Mouse (Mus musculus) limb, embryonic 10.5 days (tissue): ENCODE measurements around the gene Ksr2. TPM values are rescaled to one million over a fixed set of nuclear protein-coding genes. Genes with fewer than 3 reads are reported as not detected.
A peak's percentile ranks its signal among the peaks of the same experiment; 100 is the strongest.

Experiments
- DNase-seq: peaks from one replicate; pipeline ENCODE4 v3.0.0-alpha.2; 2017; ENCODE audit warnings: low spot score
- H3K27ac ChIP-seq: fragments of 300-500 bp; sonication (generic); 2 replicates; pipeline ENCODE4 v1.5.1; 2016; ENCODE audit warnings: mild to moderate bottlenecking
- H3K27me3 ChIP-seq: fragments of 300-500 bp; sonication (generic); 2 replicates; pipeline ENCODE4 v1.6.1; 2016; ENCODE audit warnings: low read depth, mild to moderate bottlenecking; ENCODE audit not compliant: poor library complexity, severe bottlenecking
- H3K36me3 ChIP-seq: fragments of 300-500 bp; sonication (generic); 2 replicates; pipeline ENCODE4 v1.6.1; 2016; ENCODE audit warnings: mild to moderate bottlenecking, moderate library complexity
- H3K4me1 ChIP-seq: fragments of 300-500 bp; sonication (generic); 2 replicates; pipeline ENCODE4 v1.6.1; 2016
- H3K4me3 ChIP-seq: fragments of 300-500 bp; sonication (generic); 2 replicates; pipeline ENCODE4 v1.5.1; 2016; ENCODE audit warnings: mild to moderate bottlenecking, moderate library complexity
- H3K9me3 ChIP-seq: fragments of 300-500 bp; sonication (generic); replicated peaks from 2 replicates; pipeline ENCODE4 v1.6.1; 2016; ENCODE audit warnings: mild to moderate bottlenecking
- WGBS: fragments of 180-500 bp; shearing (Covaris S2); methylation state at CpG from one replicate; pipeline ENCODE4 v1.1.7; 2016; 5-methylcytosine and 5-hydroxymethylcytosine counted together
- polyA plus RNA-seq: library from polyadenylated mRNA; unstranded; fragments of >200 nt; fragmentation: Nextera tagmentation; extraction: Ambion mirVana; gene quantifications from 2 replicates; pipeline ENCODE4 v1.2.1, GENCODE M21; 2016

Gene Ksr2
- polyA plus RNA-seq, 1 experiment from 2014 or later: not detected

DNA sequence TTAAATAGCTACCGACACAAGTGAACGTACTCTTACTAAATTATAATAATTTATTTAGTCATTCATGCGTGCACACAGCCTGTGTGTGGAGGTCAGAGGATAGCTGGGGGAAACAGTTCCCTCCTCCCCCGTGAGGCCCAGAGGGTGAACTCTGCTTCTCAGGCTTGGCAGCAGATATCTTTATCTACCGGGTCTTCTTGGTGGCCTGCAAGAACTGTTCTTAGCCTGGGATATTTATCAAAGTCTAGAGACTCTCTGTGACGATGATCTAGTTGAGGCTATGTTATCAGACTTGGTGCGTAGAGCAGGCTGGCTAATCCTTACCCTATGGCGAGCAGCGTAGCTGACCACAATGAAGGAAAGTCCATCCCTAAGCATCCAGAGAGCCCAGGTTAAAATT, 45.1 kb downstream of the Ksr2 start:
- Histone ChIP-seq H3K36me3 (no peaks in the 10 kb centered on the region), H3K4me3 (no peak overlapping the region), H3K27me3 (no peaks in the 10 kb centered on the region), H3K4me1 (0 out of 2 replicates have a peak, but pooled peaks cover 6% of the 10 kb centered on the region), H3K27ac (no peak overlapping the region), H3K9me3 (no peaks in the 10 kb centered on the region; the same call in 1 of the 2 replicates)
- 88% methylated on average over 9 of the region's 9 CpGs for WGBS
- no peak for DNase-seq

GRCm38 (mm10) chr5:117460261-117460660, 46.5 kb downstream of the Ksr2 start:
- no peak overlapping the region for H3K4me3 ChIP-seq
- H3K27ac ChIP-seq: no peak overlapping the region
- DNase-seq: no peak
- 94% methylated on average over 14 of the region's 14 CpGs for WGBS
- 0 out of 2 replicates have a peak, but pooled peaks cover 6% of the 10 kb centered on the region for H3K4me1 ChIP-seq
- no peaks in the 10 kb centered on the region; the same call in 1 of the 2 replicates for H3K9me3 ChIP-seq
- H3K36me3 ChIP-seq: no peaks in the 10 kb centered on the region
- H3K27me3 ChIP-seq: no peaks in the 10 kb centered on the region

GRCm38 (mm10) chr5:117467052-117467451, 53.3 kb downstream of the Ksr2 start:
- DNase-seq: no peak
- no peaks in the 10 kb centered on the region for H3K36me3 ChIP-seq
- H3K9me3 ChIP-seq: no peaks in the 10 kb centered on the region; the same call in 1 of the 2 replicates
- no peak overlapping the region for H3K4me3 ChIP-seq
- H3K27ac ChIP-seq: no peak overlapping the region
- no peaks in the 10 kb centered on the region for H3K27me3 ChIP-seq
- 86% methylated on average over 12 of the region's 12 CpGs for WGBS
- no peaks in the 10 kb centered on the region for H3K4me1 ChIP-seq

- 91% methylated on average over 4 of the region's 4 CpGs for WGBS
These were observed 55.2 kb downstream of the Ksr2 start for GRCm38 (mm10) chr5:117468961-117469360.

GRCm38 (mm10) chr5:117469572-117469971, 55.8 kb downstream of the Ksr2 start:
- no peaks in the 10 kb centered on the region for H3K36me3 ChIP-seq
- no peak overlapping the region for H3K27ac ChIP-seq
- DNase-seq: no peak
- H3K4me3 ChIP-seq: no peak overlapping the region
- no peaks in the 10 kb centered on the region for H3K27me3 ChIP-seq
- no peaks in the 10 kb centered on the region for H3K4me1 ChIP-seq
- WGBS: 89% methylated on average over 8 of the region's 8 CpGs
- H3K9me3 ChIP-seq: no peaks in the 10 kb centered on the region

More at GRCm38 (mm10) chr5:117468961-117469360, 55.2 kb downstream of the Ksr2 start:
- H3K9me3 ChIP-seq: no peaks in the 10 kb centered on the region
- no peak overlapping the region for H3K27ac ChIP-seq
- no peaks in the 10 kb centered on the region for H3K36me3 ChIP-seq
- no peaks in the 10 kb centered on the region for H3K4me1 ChIP-seq
- no peaks in the 10 kb centered on the region for H3K27me3 ChIP-seq
- no peak for DNase-seq
- no peak overlapping the region for H3K4me3 ChIP-seq

DNA sequence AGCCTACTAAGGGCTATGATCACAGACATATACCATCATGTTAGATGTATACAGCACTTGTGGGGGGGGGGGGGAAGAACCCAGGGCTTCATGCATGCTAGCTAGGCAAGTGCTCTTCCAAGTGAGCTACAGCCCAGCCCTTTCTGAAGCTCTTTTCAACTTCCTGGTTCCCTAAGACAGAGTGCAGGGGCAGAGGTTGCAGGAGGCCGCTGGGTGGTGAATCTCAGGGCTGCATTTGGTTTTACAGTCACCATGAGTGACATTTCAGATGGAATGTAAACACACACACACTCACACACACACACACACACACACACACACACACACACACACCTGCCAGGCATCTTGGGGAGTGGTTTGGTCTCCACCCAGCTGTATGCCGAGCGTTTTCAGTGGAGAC, 67.4 kb downstream of the Ksr2 start:
- WGBS: 77% methylated on average over 3 of the region's 3 CpGs
- no peaks in the 10 kb centered on the region for H3K36me3 ChIP-seq
- H3K27ac ChIP-seq: no peak overlapping the region
- H3K9me3 ChIP-seq: no peaks in the 10 kb centered on the region
- no peak overlapping the region for H3K4me3 ChIP-seq
- no peak for DNase-seq
- no peaks in the 10 kb centered on the region for H3K27me3 ChIP-seq
- no peaks in the 10 kb centered on the region for H3K4me1 ChIP-seq

DNA sequence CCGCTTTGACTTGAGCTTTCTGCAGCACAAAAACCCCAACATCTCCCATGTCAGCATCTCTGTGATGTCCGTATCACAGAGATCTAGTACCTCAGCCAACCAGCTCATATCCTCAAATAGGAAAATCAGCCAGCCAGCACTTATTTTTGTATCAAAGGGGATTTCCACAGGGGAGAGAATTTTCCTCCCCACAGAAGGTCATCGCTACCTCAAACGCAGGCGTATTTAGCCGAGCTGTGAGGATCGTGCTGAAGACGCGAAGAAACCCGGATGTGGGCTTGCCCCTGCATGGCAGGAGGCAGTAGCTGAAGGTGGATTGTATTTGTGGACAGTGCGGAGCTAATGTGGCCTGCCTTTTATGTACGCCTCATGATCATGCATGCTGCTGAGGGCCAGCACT, 67.8 kb downstream of the Ksr2 start:
- H3K9me3 ChIP-seq: no peaks in the 10 kb centered on the region
- no peaks in the 10 kb centered on the region for H3K36me3 ChIP-seq
- no peak overlapping the region for H3K27ac ChIP-seq
- no peak overlapping the region for H3K4me3 ChIP-seq
- no peak for DNase-seq
- 96% methylated on average over 12 of the region's 12 CpGs for WGBS
- no peaks in the 10 kb centered on the region for H3K27me3 ChIP-seq
- H3K4me1 ChIP-seq: no peaks in the 10 kb centered on the region

DNA sequence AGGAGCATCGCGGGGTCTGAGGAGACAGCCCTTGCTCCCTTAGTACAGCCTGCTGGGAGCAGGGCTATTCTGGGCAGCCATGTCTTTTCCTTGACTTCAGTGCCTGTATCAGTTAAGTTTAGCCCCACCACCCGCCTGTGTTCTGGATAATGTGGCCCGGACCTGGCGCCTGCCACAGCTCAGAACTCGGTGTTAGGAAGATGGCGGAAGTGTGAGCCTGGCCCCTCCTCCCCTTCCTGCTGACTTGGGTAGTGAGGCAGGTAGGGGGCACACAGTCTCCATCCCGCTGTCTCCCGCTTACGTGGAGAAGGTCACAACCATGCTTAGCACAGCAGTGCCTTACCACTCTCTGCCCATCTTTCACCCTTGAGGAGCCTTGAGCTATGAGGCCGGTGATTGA, 68.2 kb downstream of the Ksr2 start:
- no peaks in the 10 kb centered on the region for H3K4me1 ChIP-seq
- H3K36me3 ChIP-seq: no peaks in the 10 kb centered on the region
- H3K4me3 ChIP-seq: no peak overlapping the region
- no peak overlapping the region for H3K27ac ChIP-seq
- H3K9me3 ChIP-seq: no peaks in the 10 kb centered on the region
- WGBS: 78% methylated on average over 11 of the region's 11 CpGs
- DNase-seq: no peak
- H3K27me3 ChIP-seq: no peaks in the 10 kb centered on the region

GRCm38 (mm10) chr5:117485411-117485810, 71.6 kb downstream of the Ksr2 start:
- no peak overlapping the region for H3K4me3 ChIP-seq
- whole genome bisulfite sequencing: 90% methylated on average over 6 of the region's 6 CpGs
- no peaks in the 10 kb centered on the region for H3K4me1 ChIP-seq
- H3K27me3 ChIP-seq: no peaks in the 10 kb centered on the region
- H3K27ac ChIP-seq: no peak overlapping the region
- no peaks in the 10 kb centered on the region for H3K9me3 ChIP-seq
- no peaks in the 10 kb centered on the region for H3K36me3 ChIP-seq
- DNase-seq: no peak

DNA sequence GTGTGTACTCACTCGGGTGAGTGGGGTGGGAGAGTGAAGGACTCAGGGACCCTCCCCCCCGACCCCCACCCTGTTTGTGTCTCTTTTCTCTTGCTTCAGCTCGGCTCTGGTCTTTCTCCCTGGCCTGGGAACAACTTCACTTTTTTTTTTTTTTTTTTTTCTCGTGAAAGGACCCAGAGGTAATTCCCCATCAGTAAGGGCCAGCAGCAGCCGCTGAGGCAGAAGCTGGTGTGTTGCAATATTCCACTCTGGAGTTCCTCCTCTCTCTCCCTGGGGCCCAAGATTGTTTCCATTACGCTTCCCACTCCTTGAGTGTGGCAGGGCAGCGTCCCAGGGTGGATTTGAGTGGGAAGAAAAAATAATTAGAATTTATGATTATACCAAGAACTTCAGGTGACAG, 72.3 kb downstream of the Ksr2 start:
- Histone ChIP-seq H3K9me3 (no peaks in the 10 kb centered on the region), H3K27me3 (no peaks in the 10 kb centered on the region), H3K36me3 (no peaks in the 10 kb centered on the region), H3K27ac (no peak overlapping the region), H3K4me1 (no peaks in the 10 kb centered on the region), H3K4me3 (no peak overlapping the region)
- no peak for DNase-seq
- 76% methylated on average over 7 of the region's 7 CpGs for WGBS

DNA sequence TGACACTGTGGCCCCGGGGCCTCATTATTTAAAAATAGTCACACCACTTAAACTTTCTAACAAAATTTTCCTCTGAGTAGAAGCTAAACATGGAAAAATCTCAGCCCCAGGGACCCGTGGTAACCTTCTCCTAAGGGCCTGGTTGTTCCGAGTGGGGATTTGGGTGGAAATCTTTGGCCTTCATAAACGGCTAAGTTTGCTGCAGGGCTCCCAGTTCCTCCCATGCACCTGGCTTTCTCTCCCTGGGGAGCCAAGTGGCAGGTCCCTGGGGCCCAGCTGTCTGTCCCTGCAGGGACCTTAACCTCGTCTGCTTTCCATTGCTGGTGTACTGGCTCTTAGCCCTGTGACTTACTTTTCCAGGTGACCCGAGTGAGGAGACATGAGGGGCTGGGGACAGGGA, 74.4 kb downstream of the Ksr2 start:
- no peak for DNase-seq
- 89% methylated on average over 6 of the region's 6 CpGs for WGBS
- H3K27me3 ChIP-seq: peaks cover 9% of the 10 kb centered on the region

GRCm38 (mm10) chr5:117488670-117489325, 75.0 kb downstream of the Ksr2 start:
- Histone ChIP-seq H3K27me3 (peaks cover 15% of the 10 kb centered on the region), H3K4me1 (peaks cover 11% of the 10 kb centered on the region)
- WGBS: 92% methylated on average over 16 of the region's 16 CpGs

More for the DNA sequence above, 74.4 kb downstream of the Ksr2 start:
- H3K9me3 ChIP-seq: no peaks in the 10 kb centered on the region
- peaks cover 5% of the 10 kb centered on the region for H3K4me1 ChIP-seq
- no peak overlapping the region for H3K4me3 ChIP-seq
- no peaks in the 10 kb centered on the region for H3K36me3 ChIP-seq
- H3K27ac ChIP-seq: no peak overlapping the region

DNA sequence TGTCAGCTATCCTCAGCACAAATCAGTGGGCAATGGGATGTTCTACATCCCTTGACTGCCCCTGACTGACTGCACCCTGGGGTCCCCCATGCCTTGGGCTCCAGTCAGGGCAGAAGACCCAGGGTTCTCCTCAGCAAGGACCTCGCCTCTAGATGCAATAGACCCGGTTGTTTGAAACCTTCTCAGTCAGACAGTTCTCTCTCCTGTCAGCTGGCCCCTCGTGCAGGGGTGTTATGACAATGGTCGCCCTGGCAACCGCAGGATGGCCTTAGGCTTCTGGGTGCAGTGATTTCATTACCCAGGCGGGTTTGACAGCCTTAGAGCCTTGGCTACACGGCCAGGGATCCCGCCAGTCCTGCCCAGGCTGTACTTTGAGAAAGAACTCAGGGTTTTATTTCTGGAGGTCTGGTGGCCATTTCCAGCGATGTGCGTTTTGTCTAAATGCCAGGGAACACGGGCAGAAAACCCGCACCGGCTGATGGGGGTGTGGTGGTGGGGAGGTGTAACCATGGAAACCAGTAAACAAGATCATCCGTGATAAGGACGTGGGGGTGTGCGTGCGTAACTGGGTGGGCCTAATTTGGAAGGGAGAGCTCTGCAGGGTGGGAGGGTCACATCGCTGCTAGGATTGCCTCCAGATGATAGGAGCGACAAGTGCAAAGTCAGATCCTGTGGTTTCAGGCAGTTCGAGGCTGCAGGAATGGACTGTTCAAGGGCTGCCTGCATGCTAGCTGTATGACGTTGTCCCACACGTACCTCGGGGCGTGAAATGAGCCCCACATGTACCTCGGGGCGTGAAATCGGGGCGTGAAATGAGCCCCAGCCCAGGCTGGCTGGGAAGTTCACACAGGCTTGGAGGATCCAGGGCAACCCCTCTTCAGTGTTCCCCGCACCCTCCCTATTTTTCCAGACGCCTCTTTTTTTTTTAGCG, 79.4 kb downstream of the Ksr2 start:
- H3K4me3 ChIP-seq: no peak overlapping the region
- H3K27ac ChIP-seq: no peak overlapping the region

More at GRCm38 (mm10) chr5:117488670-117489325, 75.0 kb downstream of the Ksr2 start:
- no peak overlapping the region for H3K4me3 ChIP-seq
- H3K27ac ChIP-seq: no peak overlapping the region
- no peaks in the 10 kb centered on the region for H3K9me3 ChIP-seq
- no peaks in the 10 kb centered on the region for H3K36me3 ChIP-seq
- DNase-seq: no peak

More for the DNA sequence above, 79.4 kb downstream of the Ksr2 start:
- WGBS: 30% methylated on average over 31 of the region's 31 CpGs
- Histone ChIP-seq H3K27me3 (peaks cover 15% of the 10 kb centered on the region), H3K4me1 (peaks cover 11% of the 10 kb centered on the region), H3K36me3 (no peaks in the 10 kb centered on the region), H3K9me3 (no peaks in the 10 kb centered on the region)
- peak; percentile 57 for DNase-seq
